ENCODE assay signal across 17 mouse cellular contexts in genomic region chr8:95549871-95550829, GRCm38 (mm10). TPM values are rescaled to one million over a fixed set of nuclear protein-coding genes. Genes with fewer than 3 reads are reported as not detected.
DNase-seq lines count a peak whose midpoint lies in the region; ATAC-seq lines count a peak whose summit lies in the region.
"Had no signal": no experiment of that assay in that cellular context is flagged by ENCODE, and none has a peak within 500 bp of the region (broad histone marks: within the 10 kb centered on the region; RNA-seq: fewer than 3 reads in every experiment).

No protein-coding gene starts in this region.

- no peak overlapping the region for H3K4me3 ChIP-seq in neural tube, embryonic 11.5 days (ENCODE audit: low read depth, low read length)
- H3K4me3 ChIP-seq in forebrain, embryonic 13.5 days = no peak overlapping the region
- no peak overlapping the region for H3K4me3 ChIP-seq in hindbrain, embryonic 16.5 days (ENCODE audit: low read length)
- no peak overlapping the region for H3K4me3 ChIP-seq in neural tube, embryonic 15.5 days (replicated peaks)
- H3K4me3 ChIP-seq: kidney, embryonic 15.5 days had no signal

- no peak overlapping the region for H3K4me2 ChIP-seq in neural tube, embryonic 11.5 days (ENCODE audit: low read depth)
- peak overlapping the region; percentile 11; the same call in 1 of the 2 replicates for H3K4me2 ChIP-seq in forebrain, embryonic 13.5 days
- H3K4me2 ChIP-seq in hindbrain, embryonic 16.5 days (ENCODE audit: low read length) = peak overlapping the region; percentile 37
- H3K4me2 ChIP-seq in neural tube, embryonic 15.5 days = peak overlapping the region; percentile 27
- H3K4me2 ChIP-seq: kidney, embryonic 15.5 days had no signal

- H3K27me3 ChIP-seq in neural tube, embryonic 11.5 days (ENCODE audit: control insufficient read depth, insufficient read depth, low read length) = no peaks in the 10 kb centered on the region
- no peaks in the 10 kb centered on the region for H3K27me3 ChIP-seq in forebrain, embryonic 13.5 days
- H3K27me3 ChIP-seq in hindbrain, embryonic 16.5 days (replicated peaks; ENCODE audit: control insufficient read depth, insufficient read depth, low read length) = no peaks in the 10 kb centered on the region
- H3K27me3 ChIP-seq in neural tube, embryonic 15.5 days (replicated peaks) = no peaks in the 10 kb centered on the region
- H3K27me3 ChIP-seq: kidney, embryonic 15.5 days had no signal

- WGBS in neural tube, embryonic 11.5 days = 63% methylated on average over 16 of the region's 16 CpGs
- WGBS in forebrain, embryonic 13.5 days = 44% methylated on average over 16 of the region's 16 CpGs
- WGBS in hindbrain, embryonic 16.5 days = 45% methylated on average over 16 of the region's 16 CpGs
- WGBS in neural tube, embryonic 15.5 days = 41% methylated on average over 16 of the region's 16 CpGs

- ATAC-seq in neural tube, embryonic 11.5 days (ENCODE audit: insufficient read depth, low FRiP score, low TSS enrichment) = 0 out of 2 replicates have a peak, but pooled peaks have one; percentile 49
- ATAC-seq in forebrain, embryonic 13.5 days = peak; percentile 79
- ATAC-seq in hindbrain, embryonic 16.5 days = peak; percentile 89
- peak; percentile 88 for ATAC-seq in neural tube, embryonic 15.5 days (ENCODE audit: low FRiP score)
- ATAC-seq: liver, postnatal 0 days had no signal

- H3K9ac ChIP-seq in neural tube, embryonic 11.5 days (ENCODE audit: low read length) = no peak overlapping the region
- H3K9ac ChIP-seq in forebrain, embryonic 13.5 days = peak overlapping the region; percentile 35; the same call in 1 of the 2 replicates
- peak overlapping the region; percentile 38 for H3K9ac ChIP-seq in hindbrain, embryonic 16.5 days (ENCODE audit: low read depth, low read length)
- H3K9ac ChIP-seq in neural tube, embryonic 15.5 days (replicated peaks) = no peak overlapping the region
- H3K9ac ChIP-seq: kidney, embryonic 15.5 days; liver, postnatal 0 days had no signal

- no peak overlapping the region for H3K27ac ChIP-seq in neural tube, embryonic 11.5 days (ENCODE audit: low read depth, low read length)
- peak overlapping the region; percentile 26 for H3K27ac ChIP-seq in forebrain, embryonic 13.5 days
- peak overlapping the region; percentile 67 for H3K27ac ChIP-seq in hindbrain, embryonic 16.5 days (ENCODE audit: low read depth, low read length)
- peak overlapping the region; percentile 74 for H3K27ac ChIP-seq in neural tube, embryonic 15.5 days (replicated peaks)
- H3K27ac ChIP-seq: kidney, embryonic 15.5 days had no signal

- no peaks in the 10 kb centered on the region for H3K9me3 ChIP-seq in neural tube, embryonic 11.5 days (ENCODE audit: control insufficient read depth, low read length)
- H3K9me3 ChIP-seq in forebrain, embryonic 13.5 days (replicated peaks) = no peaks in the 10 kb centered on the region
- no peaks in the 10 kb centered on the region for H3K9me3 ChIP-seq in hindbrain, embryonic 16.5 days (ENCODE audit: control insufficient read depth, low read length)
- no peaks in the 10 kb centered on the region for H3K9me3 ChIP-seq in neural tube, embryonic 15.5 days (replicated peaks)
- H3K9me3 ChIP-seq: G1E; kidney, embryonic 15.5 days had no signal

- H3K4me1 ChIP-seq in neural tube, embryonic 11.5 days (ENCODE audit: control insufficient read depth, insufficient read depth, low read length) = no peaks in the 10 kb centered on the region
- peaks cover 11% of the 10 kb centered on the region for H3K4me1 ChIP-seq in forebrain, embryonic 13.5 days
- H3K4me1 ChIP-seq in hindbrain, embryonic 16.5 days (ENCODE audit: control insufficient read depth, insufficient read depth, low read depth, low read length) = peaks cover 11% of the 10 kb centered on the region
- peaks cover 14% of the 10 kb centered on the region for H3K4me1 ChIP-seq in neural tube, embryonic 15.5 days

- DNase-seq in neural tube, embryonic 11.5 days (ENCODE audit: low spot score) = no peak
- no peak for DNase-seq in neural tube, embryonic 10.5 days (ENCODE audit: extremely low spot score, low spot score)
- no peak for DNase-seq in lung, postnatal 4 days
- DNase-seq in lung, adult 18-20 months = no peak
- no peak for DNase-seq in adipocyte (ENCODE audit: low spot score)
- DNase-seq: adrenal gland, postnatal 25 days; cerebellum, adult 8-10 months; gastrocnemius, postnatal 25 days; liver, postnatal 0 days had no signal

- no peaks in the 10 kb centered on the region for H3K36me3 ChIP-seq in neural tube, embryonic 11.5 days (ENCODE audit: control insufficient read depth, insufficient read depth, low read length)
- no peaks in the 10 kb centered on the region for H3K36me3 ChIP-seq in forebrain, embryonic 13.5 days (ENCODE audit: poor library complexity, severe bottlenecking)
- H3K36me3 ChIP-seq in hindbrain, embryonic 16.5 days (ENCODE audit: control insufficient read depth, insufficient read depth, low read length) = no peaks in the 10 kb centered on the region
- H3K36me3 ChIP-seq in neural tube, embryonic 15.5 days = no peaks in the 10 kb centered on the region
- H3K36me3 ChIP-seq: G1E; kidney, embryonic 15.5 days had no signal

RNA-seq across cellular contexts. Expression of gene Ccdc113, which starts 16.3 kb away (rescaled TPM):
- polyA plus RNA-seq in neural tube, embryonic 11.5 days (2014; fragmentation: Nextera tagmentation; extraction: Ambion mirVana) = 0.17 and 0.43 TPM in 2 replicates
- 1.2 and 1.6 TPM in 2 replicates for polyA plus RNA-seq in forebrain, embryonic 13.5 days (2015; fragmentation: Nextera tagmentation; extraction: Ambion mirVana)
- polyA plus RNA-seq in hindbrain, embryonic 16.5 days (2015; fragmentation: Nextera tagmentation; extraction: Ambion mirVana) = 2.4 and 3.4 TPM in 2 replicates
- polyA plus RNA-seq in neural tube, embryonic 15.5 days (2015; fragmentation: Nextera tagmentation; extraction: Ambion mirVana) = 0.78 and 1.0 TPM in 2 replicates
- polyA plus RNA-seq: G1E; liver, postnatal 0 days; spleen, adult 2 months had no signal

RNA-seq across cellular contexts. Expression of gene Prss54, which starts 26.0 kb away (rescaled TPM):
- not detected in 2 replicates for polyA plus RNA-seq in neural tube, embryonic 11.5 days (2014; fragmentation: Nextera tagmentation; extraction: Ambion mirVana)
- not detected in 2 replicates for polyA plus RNA-seq in forebrain, embryonic 13.5 days (2015; fragmentation: Nextera tagmentation; extraction: Ambion mirVana)
- polyA plus RNA-seq in hindbrain, embryonic 16.5 days (2015; fragmentation: Nextera tagmentation; extraction: Ambion mirVana) = not detected in 2 replicates
- not detected in 2 replicates for polyA plus RNA-seq in neural tube, embryonic 15.5 days (2015; fragmentation: Nextera tagmentation; extraction: Ambion mirVana)
- polyA plus RNA-seq: G1E; heart, embryonic 16.5 days; kidney, embryonic 15.5 days; liver, postnatal 0 days; spleen, adult 2 months; thymus, postnatal 0 days had no signal

Comparison
In these comparisons a context has a peak if more than half of its experiments do, and no peak if none do; other contexts are left out.
1. H3K9ac ChIP-seq: peak in forebrain, embryonic 13.5 days (single experiment) and hindbrain, embryonic 16.5 days (single experiment); none in neural tube, embryonic 11.5 days (single experiment) and neural tube, embryonic 15.5 days (single experiment).
2. Peak in every context shown above with its lines, with median percentiles within 50 percentile points of each other: ATAC-seq.